Mouse (Mus musculus): Measurements from ENCODE around the gene Amigo3.

GRCm38 (mm10) chr9:108085261-108085660 lies 32.3 kb downstream of the Amigo3 start:
- TF ChIP-seq POLR2A (IDR thresholded peaks at IDR 0.05; ENCODE audit: control insufficient read depth, extremely low read depth, insufficient read depth, low read length, poor library complexity), result no peak
- no peak for TF ChIP-seq CTCF (IDR thresholded peaks at IDR 0.05; ENCODE audit: borderline replicate concordance, control insufficient read depth, extremely low read depth, insufficient read depth, low read length, poor library complexity)
